Mouse (Mus musculus) CH12.LX (cell line): Measurements from ENCODE around the gene Abcb9. TPM values are rescaled to one million over a fixed set of nuclear protein-coding genes. Genes with fewer than 3 reads are reported as not detected.

Source experiments
- DNase-seq: peaks from one replicate; pipeline ENCODE4 v3.0.0-alpha.2; 2013; ENCODE audit errors: extremely low read depth
- H3K27ac ChIP-seq: 2 replicates; pipeline ENCODE4 v1.5.1; 2012; ENCODE audit warnings: low read depth, mild to moderate bottlenecking, control low read depth, moderate library complexity; ENCODE audit not compliant: insufficient read depth
- H3K27me3 ChIP-seq: replicated peaks from 2 replicates; pipeline ENCODE3; 2012; ENCODE audit warnings: inconsistent platforms
- H3K36me3 ChIP-seq, 2 experiments: replicated peaks in 1 of 2; 2 replicates each; pipeline versions ENCODE3 to v1.6.1; 2012; ENCODE audit warnings: inconsistent platforms in 1 of 2, low read length in 1 of 2, mild to moderate bottlenecking in 1 of 2, mixed read lengths in 1 of 2, moderate library complexity in 1 of 2; ENCODE audit not compliant: control insufficient read depth in 1 of 2, insufficient read depth in 1 of 2
- H3K4me1 ChIP-seq, 2 experiments: 2 replicates each; pipeline ENCODE4 v1.6.1; 2012; ENCODE audit warnings: inconsistent platforms in 1 of 2, moderate library complexity in 1 of 2; ENCODE audit not compliant: insufficient read depth in 2 of 2, control insufficient read depth in 1 of 2
- H3K4me2 ChIP-seq: 2 replicates; pipeline ENCODE4 v1.6.1; 2012; ENCODE audit warnings: low read depth, mild to moderate bottlenecking, control low read depth; ENCODE audit not compliant: poor library complexity, insufficient read depth, severe bottlenecking
- H3K4me3 ChIP-seq, 3 experiments: fragments of 150-350 bp in 1 of 3; sonication (generic) in 1 of 3; replicated peaks in 1 of 3; 2 replicates each; pipeline versions ENCODE3 to v1.5.1; 2011 to 2012; ENCODE audit warnings: low read depth in 2 of 3, low read length in 2 of 3, mild to moderate bottlenecking in 2 of 3, moderate library complexity in 2 of 3, control low read depth in 1 of 3, improper control_type of control experiment in 1 of 3, inconsistent platforms in 1 of 3, mixed read lengths in 1 of 3; ENCODE audit not compliant: poor library complexity in 1 of 3
- H3K79me2 ChIP-seq: replicated peaks from 2 replicates; pipeline ENCODE4 v1.6.1; 2012; ENCODE audit warnings: mild to moderate bottlenecking, moderate library complexity; ENCODE audit not compliant: control insufficient read depth, poor library complexity, insufficient read depth, severe bottlenecking; ENCODE audit errors: extremely low read depth
- H3K9ac ChIP-seq: 2 replicates; pipeline ENCODE4 v1.6.1; 2012; ENCODE audit warnings: low read depth, mild to moderate bottlenecking, control low read depth, moderate library complexity; ENCODE audit not compliant: insufficient read depth
- H3K9me3 ChIP-seq: replicated peaks from 2 replicates; pipeline ENCODE3; 2012; ENCODE audit warnings: low read length, inconsistent platforms, mixed read lengths
- CHD2 ChIP-seq: IDR thresholded peaks from 2 replicates; pipeline ENCODE4 v1.6.1; 2011; ENCODE audit warnings: low read length, improper control_type of control experiment
- CTCF ChIP-seq, 2 experiments: IDR thresholded peaks in 1 of 2; conservative IDR thresholded peaks in 1 of 2; 2 replicates each; pipeline ENCODE4 v1.5.1; 2011 to 2012; ENCODE audit warnings: low read depth in 2 of 2, low read length in 2 of 2, improper control_type of control experiment in 1 of 2, inconsistent platforms in 1 of 2, mild to moderate bottlenecking in 1 of 2, moderate library complexity in 1 of 2
- E2F4 ChIP-seq: IDR thresholded peaks from 2 replicates; pipeline ENCODE4 v1.6.1; 2011; ENCODE audit warnings: low read depth, low read length, improper control_type of control experiment; ENCODE audit not compliant: insufficient replicate concordance
- EP300 ChIP-seq: IDR thresholded peaks from 2 replicates; pipeline ENCODE4 v1.6.1; 2011; ENCODE audit warnings: low read length, improper control_type of control experiment
- HCFC1 ChIP-seq: IDR thresholded peaks from 2 replicates; pipeline ENCODE4 v1.6.1; 2012; ENCODE audit warnings: low read depth, mild to moderate bottlenecking, inconsistent platforms, low read length, improper control_type of control experiment
- IRF4 ChIP-seq: IDR thresholded peaks from 2 replicates; pipeline ENCODE4 v1.6.1; 2014; ENCODE audit warnings: low read depth, mild to moderate bottlenecking, inconsistent platforms, low read length, improper control_type of control experiment
- JUND ChIP-seq: conservative IDR thresholded peaks from 2 replicates; pipeline ENCODE4 v1.6.1; 2011; ENCODE audit warnings: low read depth, low read length, improper control_type of control experiment
- KAT2A ChIP-seq: IDR thresholded peaks from 2 replicates; pipeline ENCODE4 v1.6.1; 2012; ENCODE audit warnings: low read length, improper control_type of control experiment, inconsistent platforms; ENCODE audit not compliant: insufficient replicate concordance
- MAX ChIP-seq: IDR thresholded peaks from 2 replicates; pipeline ENCODE4 v1.6.1; 2011; ENCODE audit warnings: low read length, improper control_type of control experiment
- MAZ ChIP-seq: IDR thresholded peaks from 2 replicates; pipeline ENCODE4 v1.6.1; 2012; ENCODE audit warnings: low read depth, mild to moderate bottlenecking, inconsistent platforms, low read length, improper control_type of control experiment, moderate library complexity
- MEF2A ChIP-seq: IDR thresholded peaks from 2 replicates; pipeline ENCODE4 v1.6.1; 2014; ENCODE audit warnings: low read depth, mild to moderate bottlenecking, inconsistent platforms, low read length, improper control_type of control experiment, borderline replicate concordance
- MYC ChIP-seq: IDR thresholded peaks from 2 replicates; pipeline ENCODE4 v1.6.1; 2011; ENCODE audit warnings: low read depth, mild to moderate bottlenecking, improper control_type of control experiment, low read length
- NRF1 ChIP-seq: IDR thresholded peaks from 2 replicates; pipeline ENCODE4 v1.6.1; 2014; ENCODE audit warnings: low read depth, mild to moderate bottlenecking, inconsistent platforms, low read length, improper control_type of control experiment, moderate library complexity
- PAX5 ChIP-seq: IDR thresholded peaks from 2 replicates; pipeline ENCODE4 v1.6.1; 2012; ENCODE audit warnings: low read length, inconsistent platforms, mixed read lengths
- POLR2A ChIP-seq: IDR thresholded peaks from 2 replicates; pipeline ENCODE4 v1.6.1; 2011; ENCODE audit warnings: low read depth, mild to moderate bottlenecking, improper control_type of control experiment, low read length
- POLR2AphosphoS2 ChIP-seq: IDR thresholded peaks from 2 replicates; pipeline ENCODE4 v1.6.1; 2011; ENCODE audit warnings: low read depth, low read length, improper control_type of control experiment
- RAD21 ChIP-seq: IDR thresholded peaks from 2 replicates; pipeline ENCODE4 v1.6.1; 2011; ENCODE audit warnings: low read depth, mild to moderate bottlenecking, low read length, improper control_type of control experiment, moderate library complexity
- RCOR1 ChIP-seq: conservative IDR thresholded peaks from 2 replicates; pipeline ENCODE4 v1.6.1; 2012; ENCODE audit warnings: low read depth, mild to moderate bottlenecking, inconsistent platforms, low read length, improper control_type of control experiment
- SIN3A ChIP-seq: IDR thresholded peaks from 2 replicates; pipeline ENCODE4 v1.6.1; 2012; ENCODE audit warnings: low read length, improper control_type of control experiment, inconsistent platforms
- SMC3 ChIP-seq: IDR thresholded peaks from 2 replicates; pipeline ENCODE4 v1.6.1; 2011; ENCODE audit warnings: low read depth, low read length, improper control_type of control experiment
- UBTF ChIP-seq: IDR thresholded peaks from 2 replicates; pipeline ENCODE4 v1.6.1; 2012; ENCODE audit warnings: low read depth, mild to moderate bottlenecking, inconsistent platforms, low read length, improper control_type of control experiment, moderate library complexity
- ZMIZ1 ChIP-seq: IDR thresholded peaks from 2 replicates; pipeline ENCODE4 v1.6.1; 2012; ENCODE audit warnings: low read depth, mild to moderate bottlenecking, inconsistent platforms, low read length, improper control_type of control experiment
- dilution Hi-C: fragments of 300-500 bp; cut with MboI; formaldehyde crosslinking; loops from 2 replicates; pipeline ENCODE4 v1.14.3; 2020; ENCODE audit warnings: low sequenced_read_pairs; ENCODE audit not compliant: extremely low pct_unique_long_range_greater_than_20kb, extremely low pct_ligation_motif_present
- in situ Hi-C: fragments of 300-500 bp; cut with MboI; formaldehyde crosslinking; loops from 3 replicates; pipeline ENCODE4 v1.14.3; 2019; ENCODE audit warnings: low sequenced_read_pairs, low pct_ligation_motif_present, low pct_unique_long_range_greater_than_20kb, mixed read lengths
- polyA plus RNA-seq: library from polyadenylated mRNA; unstranded; fragments of >175 nt; gene quantifications from 2 replicates; pipeline ENCODE4 v1.2.1, GENCODE M21; 2012; ENCODE audit warnings: low read depth; ENCODE audit not compliant: insufficient read length
- total RNA-seq, 2 experiments: library from RNA; depleted of rRNA; stranded (reverse); fragments of 300-350 nt in 1 of 2; fragments of >200 nt in 1 of 2; gene quantifications; 2 replicates each; pipeline ENCODE4 v1.2.3; 2012 to 2014

Gene Abcb9
- total and polyA plus RNA-seq, 3 experiments, result 0.44 to 1.4 (median 0.98) TPM

GRCm38 (mm10) chr5:124082447-124082846 is 13.2 kb downstream of the Abcb9 start:
- Histone ChIP-seq H3K4me1 (peaks cover 0 to 10% of the 10 kb centered on the region in 2 experiments; a peak in 1 of 4 replicates), H3K27me3 (no peaks in the 10 kb centered on the region), H3K27ac (no peak overlapping the region), H3K36me3 (peaks cover 0 to 4% of the 10 kb centered on the region in 2 experiments), H3K9me3 (no peaks in the 10 kb centered on the region), H3K9ac (no peak overlapping the region), H3K79me2 (no peaks in the 10 kb centered on the region), H3K4me2 (no peak overlapping the region), H3K4me3 (no peak overlapping the region)
- in situ Hi-C loops, result loop anchor here (5.0 to 10.0 kb wide), 3 partner anchors 80 to 265 kb away; no protein-coding TSS in a partner anchor
- no peak for DNase-seq
- dilution Hi-C loops, result no loop called here
- TF ChIP-seq UBTF (no peak), MYC (no peak), POLR2AphosphoS2 (no peak), CTCF (conservative IDR thresholded peaks at IDR 0.05 in 1 of 2, IDR thresholded peaks at IDR 0.05 in 1 of 2; ENCODE audit: low read depth in 2 of 2, low read length in 2 of 2) (no peak)

- in situ Hi-C loops, result loop anchor here (5.0 to 10.0 kb wide), 3 partner anchors 78 to 263 kb away; no protein-coding TSS in a partner anchor
- no peak for DNase-seq
- H3K4me1 ChIP-seq, result peaks cover 11 to 25% of the 10 kb centered on the region in 2 experiments
Measured at GRCm38 (mm10) chr5:124079880-124080279, 15.7 kb downstream of the Abcb9 start.

GRCm38 (mm10) chr5:124078794-124079416 is 16.7 kb downstream of the Abcb9 start:
- Histone ChIP-seq H3K4me1 (peaks cover 12 to 31% of the 10 kb centered on the region in 2 experiments), H3K27me3 (no peaks in the 10 kb centered on the region), H3K79me2 (no peaks in the 10 kb centered on the region), H3K9ac (no peak overlapping the region), H3K27ac (no peak overlapping the region), H3K4me3 (no peak overlapping the region), H3K4me2 (no peak overlapping the region), H3K9me3 (no peaks in the 10 kb centered on the region)
- dilution Hi-C loops (no loop called here), in situ Hi-C loops (no loop called here)
- no peak for DNase-seq
- TF ChIP-seq UBTF (no peak), POLR2AphosphoS2 (no peak), POLR2A (no peak), RCOR1 (no peak)
- TF ChIP-seq, all 38 proteins: peak for 0
- H3K36me3 ChIP-seq, result peaks cover 0 to 2% of the 10 kb centered on the region in 2 experiments

More at GRCm38 (mm10) chr5:124079880-124080279, 15.7 kb downstream of the Abcb9 start:
- Histone ChIP-seq H3K9me3 (no peaks in the 10 kb centered on the region), H3K36me3 (peaks cover 0 to 2% of the 10 kb centered on the region in 2 experiments), H3K27me3 (no peaks in the 10 kb centered on the region), H3K4me3 (no peak overlapping the region), H3K27ac (no peak overlapping the region), H3K9ac (no peak overlapping the region), H3K4me2 (no peak overlapping the region), H3K79me2 (no peaks in the 10 kb centered on the region)
- no peak for TF ChIP-seq RAD21
- no peak for TF ChIP-seq MEF2A
- no peak for TF ChIP-seq MAX
- TF ChIP-seq SMC3, result no peak
- no peak for TF ChIP-seq SIN3A
- no peak for TF ChIP-seq POLR2AphosphoS2
- TF ChIP-seq MAZ, result no peak
- no peak for TF ChIP-seq EP300
- no peak for TF ChIP-seq IRF4
- no peak for TF ChIP-seq NRF1
- TF ChIP-seq E2F4, result no peak
- TF ChIP-seq MYC, result no peak
- TF ChIP-seq JUND, result no peak
- TF ChIP-seq PAX5, result no peak
- TF ChIP-seq HCFC1, result no peak
- no peak for TF ChIP-seq ZMIZ1
- TF ChIP-seq KAT2A, result no peak
- TF ChIP-seq CHD2, result no peak
- dilution Hi-C loops, result no loop called here
